21 mouse cellular contexts compared by ENCODE assay signal in genomic region chr13:64357389-64357788, GRCm38 (mm10). TPM values are rescaled to one million over a fixed set of nuclear protein-coding genes. Genes with fewer than 3 reads are reported as not detected.
A peak's percentile ranks its signal among the peaks of the same experiment; 100 is the strongest.
DNase-seq lines count a peak whose midpoint lies in the region; ATAC-seq and TF ChIP-seq lines count a peak whose summit lies in the region.
"Had no signal": no experiment of that assay in that cellular context is flagged by ENCODE, and none has a peak within 500 bp of the region (broad histone marks: within the 10 kb centered on the region; RNA-seq: fewer than 3 reads in every experiment).

No protein-coding gene starts in this region.

- no peaks in the 10 kb centered on the region for H3K9me3 ChIP-seq in liver, postnatal 0 days (ENCODE audit: low read length)
- no peaks in the 10 kb centered on the region for H3K9me3 ChIP-seq in liver, embryonic 14.5 days (ENCODE audit: control insufficient read depth, low read length)
- H3K9me3 ChIP-seq: embryonic facial prominence, embryonic 13.5 days; heart, embryonic 12.5 days; hindbrain, embryonic 10.5 days had no signal

- TF ChIP-seq EP300 in liver, postnatal 0 days (IDR thresholded peaks at IDR 0.05; ENCODE audit: low read depth), result no peak
- TF ChIP-seq EP300 in liver, embryonic 14.5 days (IDR thresholded peaks at IDR 0.05; ENCODE audit: low read depth), result peak; percentile 31; the same call in 1 of the 2 replicates

- TF ChIP-seq POLR2A in embryonic fibroblast, embryonic 13.5 days (IDR thresholded peaks at IDR 0.05; ENCODE audit: low read depth, low read length), result no peak
- no peak for TF ChIP-seq POLR2A in cerebellum, adult 2 months (IDR thresholded peaks at IDR 0.05; ENCODE audit: borderline replicate concordance, insufficient read depth, low read length)

- no peak for TF ChIP-seq CTCF in liver, postnatal 0 days (IDR thresholded peaks at IDR 0.05; ENCODE audit: low read depth)
- no peak for TF ChIP-seq CTCF in embryonic fibroblast, embryonic 13.5 days (IDR thresholded peaks at IDR 0.05; ENCODE audit: borderline replicate concordance, insufficient read depth, low read length)
- no peak for TF ChIP-seq CTCF in liver, embryonic 14.5 days (IDR thresholded peaks at IDR 0.05; ENCODE audit: low read depth)
- TF ChIP-seq CTCF in cerebellum, adult 2 months (IDR thresholded peaks at IDR 0.05; ENCODE audit: borderline replicate concordance, insufficient read depth, low read depth, low read length), result no peak
- no peak for TF ChIP-seq CTCF in left cerebral cortex, adult 2 months (IDR thresholded peaks at IDR 0.05)

- no peak overlapping the region for H3K4me2 ChIP-seq in liver, postnatal 0 days (ENCODE audit: low read depth, low read length)
- H3K4me2 ChIP-seq in liver, embryonic 14.5 days (ENCODE audit: low read depth), result peak overlapping the region; percentile 23; the same call in 1 of the 2 replicates
- H3K4me2 ChIP-seq: embryonic facial prominence, embryonic 13.5 days; heart, embryonic 12.5 days; hindbrain, embryonic 14.5 days had no signal

- H3K36me3 ChIP-seq in liver, postnatal 0 days (replicated peaks; ENCODE audit: insufficient read depth, low read length), result peaks cover 5% of the 10 kb centered on the region; the same call in 1 of the 2 replicates
- no peaks in the 10 kb centered on the region for H3K36me3 ChIP-seq in liver, embryonic 14.5 days (replicated peaks; ENCODE audit: control insufficient read depth, insufficient read depth, low read depth)

- peak; percentile 9 for DNase-seq in liver
- DNase-seq in liver, postnatal 0 days, result no peak
- peak in 1 of 3 experiments; percentile 24 for DNase-seq in liver, embryonic 14.5 days (ENCODE audit: low read depth in 3 of 3, low spot score in 3 of 3)
- DNase-seq in cerebellum, adult 2 months, result no peak
- no peak for DNase-seq in adrenal gland, postnatal 4 days (ENCODE audit: low spot score in 2 of 2)
- DNase-seq in left cerebral cortex, adult 2 months (ENCODE audit: extremely low spot score in 1 of 2, low spot score in 2 of 2), result no peak
- DNase-seq: adrenal gland, adult 8-10 months; adrenal gland, postnatal 36 days; cerebellum, adult 11 months; cerebellum, postnatal 25 days; gastrocnemius, adult 2 months; gastrocnemius, postnatal 25 days had no signal

- H3K27me3 ChIP-seq in liver, postnatal 0 days (ENCODE audit: insufficient read depth, low read length), result no peaks in the 10 kb centered on the region
- H3K27me3 ChIP-seq in liver, embryonic 14.5 days (ENCODE audit: control insufficient read depth, insufficient read depth, low read length), result no peaks in the 10 kb centered on the region
- no peaks in the 10 kb centered on the region for H3K27me3 ChIP-seq in cerebellum, adult 2 months (ENCODE audit: control insufficient read depth, insufficient read depth, low read length)
- H3K27me3 ChIP-seq: CH12.LX; embryonic facial prominence, embryonic 13.5 days; heart, embryonic 12.5 days had no signal

- no peak overlapping the region for H3K9ac ChIP-seq in liver, postnatal 0 days (replicated peaks)
- H3K9ac ChIP-seq in liver, embryonic 14.5 days (replicated peaks), result no peak overlapping the region; the same call in 1 of the 2 replicates
- H3K9ac ChIP-seq: embryonic facial prominence, embryonic 13.5 days; heart, embryonic 12.5 days; hindbrain, embryonic 14.5 days had no signal

- intact Hi-C loops in left cerebral cortex, adult 2 months (cut with DNase I), result no loop called here

- no peak overlapping the region for H3K4me3 ChIP-seq in liver, postnatal 0 days (ENCODE audit: low read depth, low read length)
- H3K4me3 ChIP-seq in embryonic fibroblast, embryonic 13.5 days (ENCODE audit: insufficient read depth, low read length), result no peak overlapping the region
- H3K4me3 ChIP-seq in liver, embryonic 14.5 days (ENCODE audit: insufficient read depth in 1 of 2, low read depth in 2 of 2, low read length in 2 of 2), result no peak overlapping the region
- H3K4me3 ChIP-seq in cerebellum, adult 2 months (replicated peaks; ENCODE audit: insufficient read depth, low read depth, low read length), result no peak overlapping the region
- H3K4me3 ChIP-seq in left cerebral cortex, adult 2 months, result no peak overlapping the region
- H3K4me3 ChIP-seq: embryonic facial prominence, embryonic 13.5 days; gastrocnemius, adult 2 months; heart, embryonic 12.5 days; hindbrain, embryonic 10.5 days had no signal

- H3K4me1 ChIP-seq in liver, postnatal 0 days (ENCODE audit: insufficient read depth), result no peaks in the 10 kb centered on the region
- no peaks in the 10 kb centered on the region for H3K4me1 ChIP-seq in embryonic fibroblast, embryonic 13.5 days (ENCODE audit: control insufficient read depth, insufficient read depth, low read length)
- peaks cover 4 to 5% of the 10 kb centered on the region in 2 experiments; a peak in 2 of 4 replicates for H3K4me1 ChIP-seq in liver, embryonic 14.5 days (replicated peaks; ENCODE audit: control insufficient read depth in 2 of 2, insufficient read depth in 2 of 2, low read length in 1 of 2)
- H3K4me1 ChIP-seq in cerebellum, adult 2 months (ENCODE audit: control insufficient read depth, insufficient read depth, low read length), result peaks cover 8% of the 10 kb centered on the region; the same call in 1 of the 2 replicates
- H3K4me1 ChIP-seq: embryonic facial prominence, embryonic 13.5 days; heart, embryonic 12.5 days; hindbrain, embryonic 10.5 days had no signal

- ATAC-seq in liver, postnatal 0 days, result no peak
- peak; percentile 79; the same call in 1 of the 2 replicates for ATAC-seq in liver, embryonic 14.5 days (ENCODE audit: insufficient read depth)
- ATAC-seq in megakaryocyte-erythroid progenitor cell, adult 5-6 weeks (replicated peaks; ENCODE audit: low FRiP score, low TSS enrichment, poor library complexity, severe bottlenecking), result peak; percentile 57; the same call in 1 of the 2 replicates
- ATAC-seq: forebrain, embryonic 14.5 days; intestine, embryonic 16.5 days had no signal

- 54% methylated on average over 5 of the region's 5 CpGs for WGBS in liver, postnatal 0 days (ENCODE audit: insufficient replicate concordance)
- WGBS in liver, embryonic 14.5 days (ENCODE audit: insufficient replicate concordance), result 33% methylated on average over 5 of the region's 5 CpGs
- 92% methylated on average over 5 of the region's 5 CpGs for WGBS in cerebellum, adult 2 months

- H3K27ac ChIP-seq in liver, postnatal 0 days (ENCODE audit: low read depth), result no peak overlapping the region
- H3K27ac ChIP-seq in embryonic fibroblast, embryonic 13.5 days (ENCODE audit: insufficient read depth, low read length), result peak overlapping the region; percentile 22; the same call in 1 of the 2 replicates
- H3K27ac ChIP-seq in liver, embryonic 14.5 days, result no peak overlapping the region
- H3K27ac ChIP-seq in cerebellum, adult 2 months (ENCODE audit: insufficient read depth, low read length), result no peak overlapping the region
- H3K27ac ChIP-seq in left cerebral cortex, adult 2 months, result no peak overlapping the region
- H3K27ac ChIP-seq: embryonic facial prominence, embryonic 13.5 days; hindbrain, embryonic 10.5 days; hindbrain, embryonic 14.5 days had no signal

RNA-seq across cellular contexts. Expression of gene Ctsl, which starts 13.3 kb away (rescaled TPM):
- 1,130 and 1,294 TPM in 2 replicates for polyA plus RNA-seq in liver, postnatal 0 days (2015; fragmentation: Nextera tagmentation; extraction: Ambion mirVana)
- polyA plus RNA-seq in embryonic fibroblast, embryonic 13.5 days (2011; ENCODE audit: insufficient read length, low read depth, missing spikeins), result 713 and 939 TPM in 2 replicates
- 62.5 and 82.2 TPM in 2 replicates for polyA plus RNA-seq in liver, embryonic 14.5 days (2012; rRNA removed)
- 135 and 161 TPM in 2 replicates for polyA plus RNA-seq in liver, embryonic 14.5 days (2014; fragmentation: Nextera tagmentation; extraction: Ambion mirVana)
- 16.2 and 27.8 TPM in 2 replicates for total RNA-seq in megakaryocyte-erythroid progenitor cell, adult 5-6 weeks (2014; fragmentation: Nextera tagmentation)
- 53.0 and 118 TPM in 2 replicates for total RNA-seq in megakaryocyte-erythroid progenitor cell, adult 5-6 weeks (2017)
- polyA plus RNA-seq in cerebellum, adult 2 months (2012; rRNA removed), result 150 and 164 TPM in 2 replicates
- total RNA-seq in adrenal gland, postnatal 4 days (2021), result 100 to 1,000 TPM; 275 to 276 TPM
- 100 to 1,000 TPM; 120 to 129 TPM for total RNA-seq in left cerebral cortex, adult 2 months (2021)

RNA-seq across cellular contexts. Expression of gene Aaed1, which starts 44.9 kb away (rescaled TPM):
- 37.8 and 39.3 TPM in 2 replicates for polyA plus RNA-seq in liver, postnatal 0 days (2015; fragmentation: Nextera tagmentation; extraction: Ambion mirVana)
- polyA plus RNA-seq in embryonic fibroblast, embryonic 13.5 days (2011; ENCODE audit: insufficient read length, low read depth, missing spikeins), result 36.8 and 41.0 TPM in 2 replicates
- 4.3 and 7.0 TPM in 2 replicates for polyA plus RNA-seq in liver, embryonic 14.5 days (2012; rRNA removed)
- polyA plus RNA-seq in liver, embryonic 14.5 days (2014; fragmentation: Nextera tagmentation; extraction: Ambion mirVana), result 14.9 and 15.0 TPM in 2 replicates
- total RNA-seq in megakaryocyte-erythroid progenitor cell, adult 5-6 weeks (2014; fragmentation: Nextera tagmentation), result 20.4 and 26.9 TPM in 2 replicates
- 56.5 and 65.2 TPM in 2 replicates for total RNA-seq in megakaryocyte-erythroid progenitor cell, adult 5-6 weeks (2017)
- 18.4 and 21.5 TPM in 2 replicates for polyA plus RNA-seq in cerebellum, adult 2 months (2012; rRNA removed)
- total RNA-seq in adrenal gland, postnatal 4 days (2021), result 10 to 100 TPM; 42.7 to 43.8 TPM
- total RNA-seq in left cerebral cortex, adult 2 months (2021), result 10 to 100 TPM; 19.0 to 20.8 TPM
